Mouse (Mus musculus): ENCODE measurements around the gene Cdk10. TPM values are rescaled to one million over a fixed set of nuclear protein-coding genes. Genes with fewer than 3 reads are reported as not detected.
A peak's percentile ranks its signal among the peaks of the same experiment; 100 is the strongest.

The Cdk10 gene
- total and polyA plus RNA-seq, 3 experiments: 24.8 to 35.7 (median 33.9) TPM

- peak overlapping the region; percentile 87 for H3K4me2 ChIP-seq (ENCODE audit: insufficient read depth, low read depth, poor library complexity, severe bottlenecking)
- H3K9ac ChIP-seq (ENCODE audit: insufficient read depth, low read depth): peak overlapping the region; percentile 99
- H3K36me3 ChIP-seq (replicated peaks in 1 of 2; ENCODE audit: control insufficient read depth in 1 of 2, insufficient read depth in 1 of 2, low read length in 1 of 2): peaks cover 36 to 41% of the 10 kb centered on the region in 2 experiments
- no peaks in the 10 kb centered on the region for H3K9me3 ChIP-seq (replicated peaks; ENCODE audit: low read length)
- dilution Hi-C loops (cut with MboI; ENCODE audit: extremely low pct_ligation_motif_present, extremely low pct_unique_long_range_greater_than_20kb, low sequenced_read_pairs) (no loop called here), in situ Hi-C loops (cut with MboI; ENCODE audit: low pct_ligation_motif_present, low pct_unique_long_range_greater_than_20kb, low sequenced_read_pairs) (no loop called here)
- peaks cover 5% of the 10 kb centered on the region for H3K27me3 ChIP-seq (replicated peaks)
- peaks cover 0 to 17% of the 10 kb centered on the region in 2 experiments; a peak in 2 of 4 replicates for H3K4me1 ChIP-seq (ENCODE audit: control insufficient read depth in 1 of 2, insufficient read depth in 2 of 2)
- H3K4me3 ChIP-seq (replicated peaks in 1 of 3; ENCODE audit: low read depth in 2 of 3, low read length in 2 of 3, poor library complexity in 1 of 3): peak overlapping the region; percentile 87 to 99 (median 96)
- H3K79me2 ChIP-seq (replicated peaks; ENCODE audit: control insufficient read depth, extremely low read depth, insufficient read depth, poor library complexity, severe bottlenecking): peaks cover 16% of the 10 kb centered on the region
- TF ChIP-seq POLR2AphosphoS2 (IDR thresholded peaks at IDR 0.05; ENCODE audit: low read depth, low read length): no peak
- no peak for TF ChIP-seq IRF4 (IDR thresholded peaks at IDR 0.05; ENCODE audit: low read depth, low read length)
- TF ChIP-seq HCFC1 (IDR thresholded peaks at IDR 0.05; ENCODE audit: low read depth, low read length): no peak
- TF ChIP-seq CHD1 (IDR thresholded peaks at IDR 0.05; ENCODE audit: low read depth, low read length): no peak
- no peak for TF ChIP-seq EP300 (IDR thresholded peaks at IDR 0.05; ENCODE audit: low read length)
- TF ChIP-seq PAX5 (IDR thresholded peaks at IDR 0.05; ENCODE audit: low read length): no peak
- TF ChIP-seq E2F4 (IDR thresholded peaks at IDR 0.05; ENCODE audit: insufficient replicate concordance, low read depth, low read length): no peak
- H3K27ac ChIP-seq (ENCODE audit: insufficient read depth, low read depth): no peak overlapping the region
- no peak for DNase-seq (ENCODE audit: extremely low read depth)
These were observed 12.8 kb upstream of the Cdk10 start for GRCm38 (mm10) chr8:123211876-123212275.

- dilution Hi-C loops (cut with MboI; ENCODE audit: extremely low pct_ligation_motif_present, extremely low pct_unique_long_range_greater_than_20kb, low sequenced_read_pairs): no loop called here
- no peak within 1 kb of the TSS for H3K27ac ChIP-seq (ENCODE audit: insufficient read depth, low read depth)
- in situ Hi-C loops (cut with MboI; ENCODE audit: low pct_ligation_motif_present, low pct_unique_long_range_greater_than_20kb, low sequenced_read_pairs): no loop called here
- TF ChIP-seq RAD21 (IDR thresholded peaks at IDR 0.05; ENCODE audit: low read depth, low read length) (peak; percentile 44), ELF1 (IDR thresholded peaks at IDR 0.05; ENCODE audit: low read depth, low read length) (peak; percentile 97), RCOR1 (conservative IDR thresholded peaks at IDR 0.05; ENCODE audit: low read depth, low read length) (no peak), KAT2A (IDR thresholded peaks at IDR 0.05; ENCODE audit: insufficient replicate concordance, low read length) (0 out of 2 replicates have a peak, but pooled peaks have one; percentile 64), TCF12 (IDR thresholded peaks at IDR 0.05; ENCODE audit: low read depth, low read length) (peak; percentile 83), CTCF (conservative IDR thresholded peaks at IDR 0.05 in 1 of 2, IDR thresholded peaks at IDR 0.05 in 1 of 2; ENCODE audit: low read depth in 2 of 2, low read length in 2 of 2) (peak; percentile 32 to 78; a peak in 3 of 4 replicates), BHLHE40 (IDR thresholded peaks at IDR 0.05; ENCODE audit: low read depth, low read length) (peak; percentile 73), UBTF (IDR thresholded peaks at IDR 0.05; ENCODE audit: low read depth, low read length) (no peak; the same call in 1 of the 2 replicates), JUND (conservative IDR thresholded peaks at IDR 0.05; ENCODE audit: low read depth, low read length) (no peak), GABPA (IDR thresholded peaks at IDR 0.05; ENCODE audit: insufficient replicate concordance, low read depth, low read length) (no peak), ZKSCAN1 (IDR thresholded peaks at IDR 0.05; ENCODE audit: borderline replicate concordance, low read depth, low read length) (no peak), ZC3H11A (IDR thresholded peaks at IDR 0.05; ENCODE audit: low read depth, low read length) (no peak), MEF2A (IDR thresholded peaks at IDR 0.05; ENCODE audit: borderline replicate concordance, low read depth, low read length) (peak; percentile 58; the same call in 1 of the 2 replicates), E2F4 (IDR thresholded peaks at IDR 0.05; ENCODE audit: insufficient replicate concordance, low read depth, low read length) (no peak), JUN (IDR thresholded peaks at IDR 0.05; ENCODE audit: insufficient read depth, low read depth, low read length) (no peak), TBP (conservative IDR thresholded peaks at IDR 0.05; ENCODE audit: low read depth, low read length) (no peak), MAX (IDR thresholded peaks at IDR 0.05; ENCODE audit: low read length) (no peak), SMC3 (IDR thresholded peaks at IDR 0.05; ENCODE audit: low read depth, low read length) (peak; percentile 49), POLR2A (IDR thresholded peaks at IDR 0.05; ENCODE audit: low read depth, low read length) (peak; percentile 88), EP300 (IDR thresholded peaks at IDR 0.05; ENCODE audit: low read length) (no peak), NRF1 (IDR thresholded peaks at IDR 0.05; ENCODE audit: low read depth, low read length) (0 out of 2 replicates have a peak, but pooled peaks have one; percentile 8), POLR2AphosphoS2 (IDR thresholded peaks at IDR 0.05; ENCODE audit: low read depth, low read length) (no peak), PAX5 (IDR thresholded peaks at IDR 0.05; ENCODE audit: low read length) (no peak), ETS1 (conservative IDR thresholded peaks at IDR 0.05; ENCODE audit: low read depth, low read length) (0 out of 2 replicates have a peak, but pooled peaks have one; percentile 6), CHD1 (IDR thresholded peaks at IDR 0.05; ENCODE audit: low read depth, low read length) (no peak), MAFK (IDR thresholded peaks at IDR 0.05; ENCODE audit: insufficient replicate concordance, low read length) (no peak), NELFE (IDR thresholded peaks at IDR 0.05; ENCODE audit: low read depth, low read length) (peak; percentile 86), USF1 (IDR thresholded peaks at IDR 0.05; ENCODE audit: low read depth, low read length) (no peak)
These were observed 12.1 kb upstream of the Cdk10 start, which contains the start of the genes Chmp1a and Spata33 for GRCm38 (mm10) chr8:123212321-123213117. TSS of gene Chmp1a (minus strand) at chr8:123212763. TSS of gene Spata33 (plus strand) at chr8:123212832.

More at GRCm38 (mm10) chr8:123212321-123213117, 12.1 kb upstream of the Cdk10 start, which contains the start of the genes Chmp1a and Spata33:
- Histone ChIP-seq H3K79me2 (replicated peaks; ENCODE audit: control insufficient read depth, extremely low read depth, insufficient read depth, poor library complexity, severe bottlenecking) (peaks cover 16% of the 10 kb centered on the region), H3K4me1 (ENCODE audit: control insufficient read depth in 1 of 2, insufficient read depth in 2 of 2) (peaks cover 0 to 17% of the 10 kb centered on the region in 2 experiments; a peak in 2 of 4 replicates), H3K27me3 (replicated peaks) (peaks cover 5% of the 10 kb centered on the region), H3K4me2 (ENCODE audit: insufficient read depth, low read depth, poor library complexity, severe bottlenecking) (peak within 1 kb of the TSS; percentile 87), H3K4me3 (replicated peaks in 1 of 3; ENCODE audit: low read depth in 2 of 3, low read length in 2 of 3, poor library complexity in 1 of 3) (peak within 1 kb of the TSS; percentile 87 to 99 (median 96)), H3K36me3 (replicated peaks in 1 of 2; ENCODE audit: control insufficient read depth in 1 of 2, insufficient read depth in 1 of 2, low read length in 1 of 2) (peaks cover 30 to 35% of the 10 kb centered on the region in 2 experiments), H3K9me3 (replicated peaks; ENCODE audit: low read length) (no peaks in the 10 kb centered on the region), H3K9ac (ENCODE audit: insufficient read depth, low read depth) (peak within 1 kb of the TSS; percentile 99)
- DNase-seq (ENCODE audit: extremely low read depth): peak; percentile 87

Measured in CH12.LX (cell line).